Mouse (Mus musculus): Measurements from ENCODE around the gene Olfr341.

The Olfr341 gene

DNA sequence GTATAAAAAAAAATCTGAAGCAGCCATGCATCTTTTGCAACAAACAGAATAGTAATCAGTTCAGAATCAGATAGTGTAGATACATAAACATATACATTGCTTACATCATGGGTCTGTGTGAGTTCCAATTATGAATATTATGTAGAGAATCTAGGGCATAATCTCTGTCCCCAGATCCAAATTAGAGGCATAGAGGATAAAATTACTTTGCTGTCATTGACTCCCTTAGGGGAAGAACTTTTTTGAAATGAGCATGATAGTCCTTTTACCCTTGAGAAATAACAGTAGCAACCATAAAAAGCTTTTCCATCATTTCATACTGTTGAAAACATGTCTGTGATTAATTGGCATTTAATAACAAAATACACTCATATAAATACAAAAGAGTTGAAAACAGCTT is at the start of gene Olfr341:
TSS of gene Olfr341 (minus strand) at position 101 of the 400 bp plus-strand sequence.
- no peak for DNase-seq

DNA sequence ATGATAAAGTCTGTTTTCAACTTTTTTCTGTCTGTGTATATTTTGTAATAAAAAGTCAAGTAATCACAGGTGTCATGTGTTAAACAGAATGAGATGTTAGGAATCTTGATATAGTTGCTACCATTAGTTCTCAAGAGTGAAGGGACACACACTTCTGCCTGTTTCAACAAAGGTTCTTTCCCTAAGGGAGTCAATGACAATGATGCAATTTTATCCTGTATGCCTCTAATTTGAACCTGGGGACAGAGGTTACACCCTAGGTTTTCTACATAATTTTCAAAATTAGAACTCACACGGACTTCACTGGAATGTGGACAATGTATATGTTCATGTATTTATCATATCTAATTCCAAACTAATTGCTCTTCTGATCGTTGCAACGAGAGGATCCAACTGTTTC is 42.4 kb upstream of the Olfr341 start, which contains the start of gene Olfr342:
TSS of gene Olfr342 (plus strand) at position 301 of the 400 bp plus-strand sequence.
- DNase-seq: no peak

DNA sequence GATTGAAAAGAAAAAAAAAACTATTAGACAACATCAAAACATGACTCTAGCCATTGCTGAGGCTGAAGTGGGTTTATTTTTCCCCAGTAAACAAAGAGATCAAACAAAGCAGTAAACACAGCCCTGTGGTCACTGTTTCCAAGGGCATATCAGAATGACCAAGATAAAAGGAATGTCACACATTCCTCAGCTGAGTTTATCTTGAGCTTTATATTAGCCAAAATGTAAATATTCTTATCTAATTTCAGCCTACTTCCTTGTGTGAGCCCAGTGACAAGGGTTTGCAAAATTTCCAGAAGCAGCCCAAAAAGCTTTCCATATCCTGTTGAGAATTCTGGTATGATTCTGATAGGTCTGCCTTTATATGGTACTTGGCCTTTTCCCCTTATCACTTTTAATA is 8.6 kb downstream of the Olfr341 start:
- no peak for DNase-seq

DNA sequence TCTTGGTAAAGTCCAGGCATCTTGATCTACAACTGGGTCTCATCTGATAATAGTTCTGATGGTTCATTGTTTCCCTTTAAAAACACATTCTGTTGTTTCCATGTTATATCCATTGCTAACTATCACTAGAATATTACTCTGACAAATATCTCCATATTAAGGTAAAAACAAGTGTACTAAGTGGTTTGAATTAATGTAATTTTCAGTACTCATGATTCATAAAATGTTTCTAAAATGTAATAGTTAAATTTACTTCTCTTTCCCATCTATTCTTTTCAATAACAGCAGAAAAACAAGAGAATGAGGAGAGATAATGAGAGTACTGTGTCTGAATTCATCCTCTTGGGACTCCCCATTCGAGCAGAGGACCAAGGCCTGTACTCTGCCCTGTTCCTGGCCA is 30.0 kb downstream of the Olfr341 start, which contains the start of gene Olfr340:
TSS of gene Olfr340 (plus strand) at position 301 of the 400 bp plus-strand sequence.
- no peak for DNase-seq

Measured in liver (tissue).